In genomic region chr9:74868336-74868950, GRCm38 (mm10) we compare ENCODE assay signal across 11 mouse cellular contexts. TPM values are rescaled to one million over a fixed set of nuclear protein-coding genes. Genes with fewer than 3 reads are reported as not detected.
DNase-seq lines count a peak whose midpoint lies in the region; ATAC-seq and TF ChIP-seq lines count a peak whose summit lies in the region.
"Had no signal": no experiment of that assay in that cellular context is flagged by ENCODE, and none has a peak within 500 bp of the region (broad histone marks: within the 10 kb centered on the region; RNA-seq: fewer than 3 reads in every experiment).

No protein-coding gene starts in this region.

- peak overlapping the region; percentile 82 for H3K27ac ChIP-seq in hindbrain, embryonic 12.5 days
- H3K27ac ChIP-seq: macrophage had no signal

- H3ac ChIP-seq in myocyte (ENCODE audit: control insufficient read depth, insufficient read length), result no peak overlapping the region

- no peaks in the 10 kb centered on the region for H3K36me3 ChIP-seq in hindbrain, embryonic 12.5 days
- no peaks in the 10 kb centered on the region for H3K36me3 ChIP-seq in myocyte (ENCODE audit: control insufficient read depth, insufficient read depth)

- 0 out of 2 replicates have a peak, but pooled peaks have one; percentile 1 for ATAC-seq in hindbrain, embryonic 12.5 days (ENCODE audit: low FRiP score)
- ATAC-seq in megakaryocyte, adult 5-6 weeks (ENCODE audit: poor library complexity, severe bottlenecking), result no peak

- H3K27me3 ChIP-seq in hindbrain, embryonic 12.5 days, result peaks cover 62% of the 10 kb centered on the region
- H3K27me3 ChIP-seq in myocyte (ENCODE audit: control insufficient read depth, insufficient read depth, insufficient read length), result peaks cover 41% of the 10 kb centered on the region

- peak overlapping the region; percentile 55; the same call in 1 of the 2 replicates for H3K9ac ChIP-seq in hindbrain, embryonic 12.5 days

- WGBS in hindbrain, embryonic 12.5 days, result 6% methylated on average over 22 of the region's 22 CpGs

- intact Hi-C loops in gastrocnemius, postnatal 14 days (cut with DNase I; ENCODE audit: low total_unique reads), result loop anchor here (10.0 kb wide), 1 partner anchor 724 kb away; no protein-coding TSS in a partner anchor
- intact Hi-C loops in gastrocnemius, postnatal 36 days (cut with DNase I), result loop anchor here (10.0 kb wide), 1 partner anchor 334 kb away; no protein-coding TSS in a partner anchor

- H3K9me3 ChIP-seq in hindbrain, embryonic 12.5 days (replicated peaks), result no peaks in the 10 kb centered on the region

- no peak for TF ChIP-seq POLR2A in myocyte (IDR thresholded peaks at IDR 0.05; ENCODE audit: insufficient read length, low read depth)

- H3K4me1 ChIP-seq in hindbrain, embryonic 12.5 days, result peaks cover 22% of the 10 kb centered on the region

- peak overlapping the region; percentile 50; the same call in 1 of the 2 replicates for H3K4me3 ChIP-seq in hindbrain, embryonic 12.5 days
- no peak overlapping the region for H3K4me3 ChIP-seq in myocyte

- H3K79me2 ChIP-seq in myocyte (ENCODE audit: control insufficient read depth, insufficient read depth), result no peaks in the 10 kb centered on the region

- DNase-seq in gastrocnemius, postnatal 14 days, result peak; percentile 11
- DNase-seq in gastrocnemius, postnatal 36 days, result no peak
- peak; percentile 62 for DNase-seq in NIH3T3 (ENCODE audit: low read depth)
- no peak for DNase-seq in T-cell, adult 2 months (ENCODE audit: low spot score)
- no peak for DNase-seq in left cerebral cortex, adult 18-20 months (ENCODE audit: low spot score in 2 of 2)
- DNase-seq: cerebellum, adult 11 months had no signal

- H3K4me2 ChIP-seq in hindbrain, embryonic 12.5 days (replicated peaks), result peak overlapping the region; percentile 76
- no peak overlapping the region for H3K4me2 ChIP-seq in myocyte (ENCODE audit: low read depth)

TF ChIP-seq in myocyte, 11 proteins besides CTCF, POLR2A, EP300 and RAD21:
- no peak for TF ChIP-seq MYOD1 (IDR thresholded peaks at IDR 0.05; ENCODE audit: control insufficient read depth in 1 of 3, insufficient read length in 2 of 3, low read depth in 2 of 3)
- peak; percentile 69 for TF ChIP-seq REST (IDR thresholded peaks at IDR 0.05; ENCODE audit: insufficient read depth, insufficient read length)

RNA-seq across cellular contexts. Expression of gene Onecut1, which starts 6.7 kb away (rescaled TPM):
- total RNA-seq in gastrocnemius, postnatal 14 days (2021), result not detected
- total RNA-seq in gastrocnemius, postnatal 36 days (2021), result not detected
- polyA plus RNA-seq in hindbrain, embryonic 12.5 days (2016; fragmentation: Nextera tagmentation; extraction: Ambion mirVana), result 9.3 and 11.7 TPM in 2 replicates
- not detected for polyA plus RNA-seq in myocyte (2012; fragmentation: generic; extraction: Trizol)
- not detected in 2 replicates for total RNA-seq in megakaryocyte, adult 5-6 weeks (2015)
- not detected in 2 replicates for total RNA-seq in megakaryocyte, adult 5-6 weeks (2017)
- under 1 TPM; 0.19 to 0.30 TPM for total RNA-seq in left cerebral cortex, adult 18-20 months (2021)
- polyA plus RNA-seq: gonadal fat pad, adult 2 months; macrophage had no signal

Comparison
In these comparisons a context has a peak if more than half of its experiments do, and no peak if none do; other contexts are left out.
1. DNase-seq: peak in gastrocnemius, postnatal 14 days (single experiment) and NIH3T3 (single experiment); none in gastrocnemius, postnatal 36 days (0 of 2), T-cell, adult 2 months (single experiment) and left cerebral cortex, adult 18-20 months (0 of 2).